Mouse (Mus musculus): Measurements from ENCODE around the gene Ebf3. TPM values are rescaled to one million over a fixed set of nuclear protein-coding genes. Genes with fewer than 3 reads are reported as not detected.

Ebf3 gene
- polyA plus RNA-seq, 1 experiment from 2014 or later, result 1.6 TPM

DNA sequence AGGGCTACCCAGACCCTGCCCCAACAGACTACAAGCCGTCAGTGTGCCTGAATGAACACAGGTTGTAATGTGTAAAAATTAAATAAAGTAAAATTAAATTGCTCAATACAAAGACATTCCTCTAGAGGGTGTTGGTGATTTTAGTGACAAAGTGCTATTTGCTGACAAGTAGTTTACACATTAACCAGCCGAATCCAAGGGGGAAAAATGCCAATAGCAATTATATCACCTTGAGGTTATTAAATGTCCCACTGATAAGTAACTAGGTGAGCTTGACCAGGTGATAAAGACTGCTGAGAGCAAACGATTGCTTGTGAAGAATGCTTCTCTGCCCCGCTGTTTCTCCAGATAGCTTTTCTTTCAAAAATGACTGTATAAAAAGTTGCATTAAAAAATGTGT, 102.9 kb downstream of the Ebf3 start:
- Histone ChIP-seq H3K9ac (replicated peaks; ENCODE audit: low read depth, low read length) (no peak overlapping the region), H3K4me1 (ENCODE audit: control insufficient read depth, insufficient read depth, low read length) (0 out of 2 replicates have a peak, but pooled peaks cover 2% of the 10 kb centered on the region), H3K27me3 (ENCODE audit: control insufficient read depth, insufficient read depth, low read length) (no peaks in the 10 kb centered on the region), H3K27ac (ENCODE audit: low read length) (no peak overlapping the region), H3K4me2 (replicated peaks; ENCODE audit: low read depth, low read length) (no peak overlapping the region), H3K9me3 (ENCODE audit: control insufficient read depth, low read depth, low read length) (no peaks in the 10 kb centered on the region), H3K4me3 (ENCODE audit: low read depth, low read length) (no peak overlapping the region), H3K36me3 (ENCODE audit: control insufficient read depth, insufficient read depth, low read length) (no peaks in the 10 kb centered on the region)
- peak; percentile 18; the same call in 1 of the 2 replicates for ATAC-seq (ENCODE audit: insufficient number of reproducible peaks, insufficient read depth, low FRiP score, low read depth)
- 36% methylated on average over 4 of the region's 4 CpGs for WGBS

DNA sequence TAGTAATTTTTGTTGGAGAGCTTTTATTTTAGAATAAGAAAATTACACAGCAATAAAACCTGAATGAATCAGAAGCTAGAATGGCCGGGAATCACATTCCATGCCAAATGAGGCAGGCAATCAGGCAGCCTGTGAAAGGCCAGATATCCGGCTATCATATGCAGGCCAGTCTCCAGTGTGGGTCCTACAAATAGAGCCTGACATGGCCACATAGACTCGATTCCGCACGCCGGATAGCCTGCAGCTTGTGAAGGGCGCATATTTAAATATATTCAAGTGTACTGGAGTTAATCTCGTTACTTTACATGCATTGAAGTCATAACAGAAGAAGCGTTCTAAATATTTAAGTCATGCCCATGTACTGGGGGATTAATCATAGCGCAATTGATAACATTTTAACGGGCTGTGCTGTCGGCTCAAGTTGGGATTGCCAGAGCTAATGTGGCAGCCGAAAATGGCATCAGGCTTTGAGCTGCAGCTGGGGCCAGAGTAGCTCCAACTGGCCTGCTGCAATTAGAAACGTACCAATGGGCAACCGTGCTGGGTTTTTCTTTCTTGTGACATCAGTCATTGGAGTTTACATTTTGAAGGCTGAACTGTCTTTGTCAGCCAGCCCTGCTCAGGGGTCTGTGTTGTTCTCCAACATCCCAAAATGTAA, 104.4 kb downstream of the Ebf3 start:
- H3K27ac ChIP-seq (ENCODE audit: low read length), result no peak overlapping the region
- H3K36me3 ChIP-seq (ENCODE audit: control insufficient read depth, insufficient read depth, low read length), result no peaks in the 10 kb centered on the region
- H3K4me2 ChIP-seq (replicated peaks; ENCODE audit: low read depth, low read length), result no peak overlapping the region
- H3K9me3 ChIP-seq (ENCODE audit: control insufficient read depth, low read depth, low read length), result no peaks in the 10 kb centered on the region
- no peak overlapping the region for H3K9ac ChIP-seq (replicated peaks; ENCODE audit: low read depth, low read length)
- ATAC-seq (ENCODE audit: insufficient number of reproducible peaks, insufficient read depth, low FRiP score, low read depth), result no peak
- no peaks in the 10 kb centered on the region for H3K27me3 ChIP-seq (ENCODE audit: control insufficient read depth, insufficient read depth, low read length)
- WGBS, result 73% methylated on average over 15 of the region's 15 CpGs
- no peak overlapping the region for H3K4me3 ChIP-seq (ENCODE audit: low read depth, low read length)
- 0 out of 2 replicates have a peak, but pooled peaks cover 2% of the 10 kb centered on the region for H3K4me1 ChIP-seq (ENCODE audit: control insufficient read depth, insufficient read depth, low read length)

DNA sequence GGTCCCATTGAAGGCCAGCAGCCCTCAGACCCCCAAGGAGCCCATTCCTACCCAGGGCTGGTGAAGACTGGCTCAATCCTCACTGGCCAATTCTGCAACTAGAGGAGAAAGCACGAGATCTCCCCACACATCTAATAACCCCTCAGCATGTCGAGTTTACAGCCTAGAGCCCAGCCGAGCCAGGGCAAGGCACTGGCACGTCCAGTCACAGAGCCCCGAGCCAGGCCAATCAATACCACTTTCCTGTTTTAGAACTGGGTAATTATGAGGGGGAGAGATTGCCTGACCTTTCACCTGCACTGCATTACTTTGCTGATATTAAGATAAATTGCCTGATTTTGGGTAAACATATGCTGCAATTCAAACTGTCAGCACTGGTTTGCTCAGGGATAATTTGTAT, 105.7 kb downstream of the Ebf3 start:
- H3K9me3 ChIP-seq (ENCODE audit: control insufficient read depth, low read depth, low read length), result no peaks in the 10 kb centered on the region
- H3K27ac ChIP-seq (ENCODE audit: low read length), result no peak overlapping the region
- H3K27me3 ChIP-seq (ENCODE audit: control insufficient read depth, insufficient read depth, low read length), result no peaks in the 10 kb centered on the region
- H3K36me3 ChIP-seq (ENCODE audit: control insufficient read depth, insufficient read depth, low read length), result no peaks in the 10 kb centered on the region
- no peak overlapping the region for H3K4me3 ChIP-seq (ENCODE audit: low read depth, low read length)
- no peak for ATAC-seq (ENCODE audit: insufficient number of reproducible peaks, insufficient read depth, low FRiP score, low read depth)
- H3K4me1 ChIP-seq (ENCODE audit: control insufficient read depth, insufficient read depth, low read length), result 0 out of 2 replicates have a peak, but pooled peaks cover 7% of the 10 kb centered on the region
- H3K9ac ChIP-seq (replicated peaks; ENCODE audit: low read depth, low read length), result no peak overlapping the region
- H3K4me2 ChIP-seq (replicated peaks; ENCODE audit: low read depth, low read length), result no peak overlapping the region
- WGBS, result 31% methylated on average over 5 of the region's 5 CpGs

DNA sequence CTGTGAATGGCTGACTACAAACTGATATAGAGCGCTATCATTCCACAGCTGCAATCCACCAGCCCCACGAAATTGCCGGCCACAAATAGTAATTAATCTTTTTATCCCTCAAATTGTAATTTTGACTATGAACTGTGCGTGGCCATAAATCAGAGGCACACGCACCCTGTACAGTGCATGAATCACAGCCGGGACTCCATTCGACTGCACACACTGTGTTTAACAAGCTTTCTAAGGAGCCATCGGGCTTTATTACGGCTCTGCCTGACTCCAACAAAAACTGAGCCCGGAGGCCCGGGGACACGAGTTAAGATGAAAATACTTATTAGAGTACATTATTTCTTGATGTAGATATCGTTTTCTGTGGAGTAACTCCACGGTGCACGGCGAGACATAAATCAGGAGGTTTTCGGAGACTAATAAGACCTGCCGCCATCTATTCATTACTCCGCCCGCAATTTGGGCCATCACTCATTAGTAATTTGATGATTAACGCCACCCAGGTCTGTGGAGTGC, 107.4 kb downstream of the Ebf3 start:
- ATAC-seq (ENCODE audit: insufficient number of reproducible peaks, insufficient read depth, low FRiP score, low read depth), result no peak
- WGBS, result 58% methylated on average over 21 of the region's 21 CpGs
- H3K36me3 ChIP-seq (ENCODE audit: control insufficient read depth, insufficient read depth, low read length), result no peaks in the 10 kb centered on the region

DNA sequence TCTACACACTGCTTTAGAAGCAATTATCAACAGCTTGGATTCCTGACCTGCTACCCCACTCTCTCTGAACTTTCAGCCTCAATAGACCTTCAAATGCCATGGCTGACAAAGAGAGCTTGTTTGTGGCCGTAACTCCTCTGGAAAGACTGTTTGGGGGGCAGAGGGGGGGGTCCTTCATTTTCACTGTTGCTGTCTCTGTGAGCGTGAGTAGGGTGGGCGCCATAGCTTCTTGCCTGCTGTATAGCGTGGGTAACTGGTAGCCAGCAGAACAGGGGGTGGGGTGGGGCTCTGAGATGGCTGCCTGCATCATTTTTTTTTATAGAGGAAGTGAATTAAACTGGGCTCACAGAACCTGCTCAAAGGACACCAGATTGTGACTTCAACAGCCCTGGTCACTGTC, 114.7 kb downstream of the Ebf3 start:
- H3K9me3 ChIP-seq (ENCODE audit: control insufficient read depth, low read depth, low read length), result no peaks in the 10 kb centered on the region
- H3K4me3 ChIP-seq (ENCODE audit: low read depth, low read length), result no peak overlapping the region
- WGBS, result 89% methylated on average over 4 of the region's 4 CpGs
- no peak overlapping the region for H3K4me2 ChIP-seq (replicated peaks; ENCODE audit: low read depth, low read length)
- H3K36me3 ChIP-seq (ENCODE audit: control insufficient read depth, insufficient read depth, low read length), result no peaks in the 10 kb centered on the region
- 0 out of 2 replicates have a peak, but pooled peaks cover 2% of the 10 kb centered on the region for H3K4me1 ChIP-seq (ENCODE audit: control insufficient read depth, insufficient read depth, low read length)
- no peaks in the 10 kb centered on the region for H3K27me3 ChIP-seq (ENCODE audit: control insufficient read depth, insufficient read depth, low read length)
- no peak overlapping the region for H3K27ac ChIP-seq (ENCODE audit: low read length)
- no peak overlapping the region for H3K9ac ChIP-seq (replicated peaks; ENCODE audit: low read depth, low read length)
- ATAC-seq (ENCODE audit: insufficient number of reproducible peaks, insufficient read depth, low FRiP score, low read depth), result no peak

More for the DNA sequence above, 107.4 kb downstream of the Ebf3 start:
- H3K9me3 ChIP-seq (ENCODE audit: control insufficient read depth, low read depth, low read length), result no peaks in the 10 kb centered on the region
- H3K9ac ChIP-seq (replicated peaks; ENCODE audit: low read depth, low read length), result no peak overlapping the region
- H3K4me2 ChIP-seq (replicated peaks; ENCODE audit: low read depth, low read length), result no peak overlapping the region
- H3K4me3 ChIP-seq (ENCODE audit: low read depth, low read length), result no peak overlapping the region
- H3K27ac ChIP-seq (ENCODE audit: low read length), result no peak overlapping the region
- H3K4me1 ChIP-seq (ENCODE audit: control insufficient read depth, insufficient read depth, low read length), result 0 out of 2 replicates have a peak, but pooled peaks cover 7% of the 10 kb centered on the region
- no peaks in the 10 kb centered on the region for H3K27me3 ChIP-seq (ENCODE audit: control insufficient read depth, insufficient read depth, low read length)

DNA sequence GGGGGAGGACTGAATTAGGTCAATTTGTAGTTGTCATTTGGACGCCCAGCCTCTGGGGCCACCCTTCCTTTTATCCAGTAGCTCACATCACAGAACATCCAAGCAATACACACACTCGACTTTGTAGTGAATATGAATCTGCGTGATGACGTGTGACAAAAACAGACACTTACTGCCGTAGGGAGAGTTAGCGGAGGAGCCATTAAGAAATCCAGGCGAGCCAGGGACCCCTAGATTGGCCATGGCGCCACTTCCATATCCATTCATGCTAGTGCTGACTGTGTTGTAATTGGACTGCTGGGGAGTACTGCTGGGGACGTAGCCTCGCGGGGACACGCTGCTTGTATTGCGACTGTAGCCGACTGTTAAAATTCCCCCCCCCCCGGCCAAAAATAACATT, 115.3 kb downstream of the Ebf3 start:
- no peaks in the 10 kb centered on the region for H3K4me1 ChIP-seq (ENCODE audit: control insufficient read depth, insufficient read depth, low read length)
- H3K9me3 ChIP-seq (ENCODE audit: control insufficient read depth, low read depth, low read length), result no peaks in the 10 kb centered on the region
- 92% methylated on average over 15 of the region's 15 CpGs for WGBS
- H3K4me3 ChIP-seq (ENCODE audit: low read depth, low read length), result no peak overlapping the region
- ATAC-seq (ENCODE audit: insufficient number of reproducible peaks, insufficient read depth, low FRiP score, low read depth), result no peak
- no peak overlapping the region for H3K4me2 ChIP-seq (replicated peaks; ENCODE audit: low read depth, low read length)
- no peaks in the 10 kb centered on the region for H3K27me3 ChIP-seq (ENCODE audit: control insufficient read depth, insufficient read depth, low read length)
- H3K36me3 ChIP-seq (ENCODE audit: control insufficient read depth, insufficient read depth, low read length), result no peaks in the 10 kb centered on the region
- no peak overlapping the region for H3K9ac ChIP-seq (replicated peaks; ENCODE audit: low read depth, low read length)
- no peak overlapping the region for H3K27ac ChIP-seq (ENCODE audit: low read length)

DNA sequence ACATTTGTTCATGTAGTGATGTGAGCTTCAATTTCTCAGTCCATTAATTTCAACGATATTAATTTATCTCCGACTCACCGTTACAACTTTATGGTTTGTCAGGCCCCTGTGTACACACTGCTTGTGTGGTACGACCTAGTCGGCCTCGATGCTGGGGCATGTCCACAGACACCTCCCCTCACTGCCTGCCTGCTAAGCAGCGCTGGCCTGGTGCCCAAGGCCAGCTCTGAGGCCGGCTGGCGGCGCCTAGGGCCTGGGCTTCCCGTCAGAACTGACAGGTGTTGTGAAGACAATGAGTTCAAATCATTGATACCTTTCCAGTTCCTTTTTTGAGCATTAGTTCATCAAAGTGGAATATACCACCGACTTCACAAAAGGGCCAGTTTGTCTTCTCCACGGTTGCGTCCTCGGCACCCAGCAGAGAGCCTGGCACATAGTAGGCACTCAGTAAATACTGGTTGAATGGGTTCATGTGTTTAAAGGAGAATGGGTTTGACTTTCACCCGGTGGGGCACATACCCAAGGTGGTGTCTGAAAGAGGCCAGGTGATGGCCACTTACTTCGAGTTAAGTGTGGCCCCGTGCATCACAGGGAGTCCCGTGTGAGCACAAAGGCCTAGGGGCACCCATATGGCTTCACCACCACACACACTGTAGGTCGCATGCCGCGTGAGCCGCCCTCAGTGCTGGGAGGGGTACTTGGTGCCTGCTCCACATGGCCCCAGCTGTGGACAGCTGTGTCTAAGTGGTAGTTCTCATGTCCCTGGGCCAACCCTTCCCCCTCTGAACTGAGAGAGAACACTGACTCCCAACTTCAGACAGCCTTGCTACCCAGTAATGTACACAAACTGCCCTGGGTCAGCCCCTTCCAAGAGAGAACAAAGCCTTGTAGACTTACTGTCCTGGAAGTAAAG, 116.9 kb downstream of the Ebf3 start:
- H3K4me3 ChIP-seq (ENCODE audit: low read depth, low read length), result no peak overlapping the region
- H3K4me2 ChIP-seq (replicated peaks; ENCODE audit: low read depth, low read length), result no peak overlapping the region
- H3K27ac ChIP-seq (ENCODE audit: low read length), result no peak overlapping the region
- H3K9me3 ChIP-seq (ENCODE audit: control insufficient read depth, low read depth, low read length), result no peaks in the 10 kb centered on the region
- peak; percentile 49; the same call in 1 of the 2 replicates for ATAC-seq (ENCODE audit: insufficient number of reproducible peaks, insufficient read depth, low FRiP score, low read depth)
- no peak overlapping the region for H3K9ac ChIP-seq (replicated peaks; ENCODE audit: low read depth, low read length)
- no peaks in the 10 kb centered on the region for H3K4me1 ChIP-seq (ENCODE audit: control insufficient read depth, insufficient read depth, low read length)
- no peaks in the 10 kb centered on the region for H3K36me3 ChIP-seq (ENCODE audit: control insufficient read depth, insufficient read depth, low read length)
- WGBS, result 81% methylated on average over 23 of the region's 23 CpGs
- H3K27me3 ChIP-seq (ENCODE audit: control insufficient read depth, insufficient read depth, low read length), result no peaks in the 10 kb centered on the region

DNA sequence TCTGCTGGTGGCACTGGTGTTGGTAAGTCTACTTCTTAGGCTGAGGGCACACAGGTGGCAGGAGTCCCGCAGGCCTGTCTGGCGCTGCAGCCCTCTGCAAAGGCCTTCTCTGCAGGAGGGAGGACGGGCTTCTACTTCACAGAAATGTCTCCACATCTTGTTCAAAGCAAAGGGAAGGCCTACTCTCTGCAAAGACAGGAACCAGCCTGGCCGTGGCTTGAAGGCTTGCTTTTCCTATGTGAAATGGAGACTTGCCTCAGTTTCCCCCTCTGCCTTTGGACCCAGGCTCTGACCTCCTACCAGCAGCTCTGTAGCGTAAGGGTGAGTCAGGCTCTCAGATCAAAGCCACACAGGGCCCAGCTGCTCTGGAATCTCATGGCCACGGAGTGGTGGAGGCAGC, 117.7 kb downstream of the Ebf3 start:
- H3K36me3 ChIP-seq (ENCODE audit: control insufficient read depth, insufficient read depth, low read length), result no peaks in the 10 kb centered on the region
- no peaks in the 10 kb centered on the region for H3K27me3 ChIP-seq (ENCODE audit: control insufficient read depth, insufficient read depth, low read length)
- H3K4me2 ChIP-seq (replicated peaks; ENCODE audit: low read depth, low read length), result no peak overlapping the region
- no peak overlapping the region for H3K9ac ChIP-seq (replicated peaks; ENCODE audit: low read depth, low read length)
- no peak overlapping the region for H3K27ac ChIP-seq (ENCODE audit: low read length)
- no peaks in the 10 kb centered on the region for H3K9me3 ChIP-seq (ENCODE audit: control insufficient read depth, low read depth, low read length)
- H3K4me1 ChIP-seq (ENCODE audit: control insufficient read depth, insufficient read depth, low read length), result peaks cover 2% of the 10 kb centered on the region; the same call in 1 of the 2 replicates
- 84% methylated on average over 6 of the region's 6 CpGs for WGBS
- no peak overlapping the region for H3K4me3 ChIP-seq (ENCODE audit: low read depth, low read length)
- ATAC-seq (ENCODE audit: insufficient number of reproducible peaks, insufficient read depth, low FRiP score, low read depth), result no peak

Data from stomach, embryonic 14.5 days (tissue).